Mouse (Mus musculus): ENCODE measurements around the gene Sspn. TPM values are rescaled to one million over a fixed set of nuclear protein-coding genes. Genes with fewer than 3 reads are reported as not detected.

Gene Sspn
- polyA plus RNA-seq (2015; fragmentation: Nextera tagmentation; extraction: Ambion mirVana): 20.9 and 28.7 TPM in 2 replicates

GRCm38 (mm10) chr6:145931341-145931740 is at the start of gene Sspn:
Gene Sspn (plus strand): TSS chr6:145931641.
- ATAC-seq (ENCODE audit: insufficient number of reproducible peaks, low FRiP score, low TSS enrichment, low read depth): no peak
- no peak within 1 kb of the TSS for H3K9ac ChIP-seq
- WGBS: 78% methylated on average over 3 of the region's 3 CpGs
- H3K4me3 ChIP-seq: no peak within 1 kb of the TSS
- no peaks in the 10 kb centered on the region for H3K36me3 ChIP-seq
- H3K4me1 ChIP-seq: peaks cover 15% of the 10 kb centered on the region
- no peak within 1 kb of the TSS for H3K4me2 ChIP-seq
- no peaks in the 10 kb centered on the region for H3K9me3 ChIP-seq
- H3K27ac ChIP-seq: no peak within 1 kb of the TSS
- no peaks in the 10 kb centered on the region for H3K27me3 ChIP-seq

- 65% methylated on average over 1 of the region's 1 CpGs for WGBS
- no peak for ATAC-seq (ENCODE audit: insufficient number of reproducible peaks, low FRiP score, low TSS enrichment, low read depth)
These were observed 48.4 kb upstream of the Sspn start for GRCm38 (mm10) chr6:145883010-145883409.

GRCm38 (mm10) chr6:145883668-145884067 is 47.8 kb upstream of the Sspn start:
- Histone ChIP-seq H3K27me3 (no peaks in the 10 kb centered on the region), H3K4me1 (no peaks in the 10 kb centered on the region), H3K4me3 (no peak overlapping the region), H3K9me3 (no peaks in the 10 kb centered on the region), H3K9ac (no peak overlapping the region), H3K4me2 (no peak overlapping the region), H3K36me3 (no peaks in the 10 kb centered on the region), H3K27ac (no peak overlapping the region)
- WGBS: 69% methylated on average over 4 of the region's 4 CpGs
- ATAC-seq (ENCODE audit: insufficient number of reproducible peaks, low FRiP score, low TSS enrichment, low read depth): no peak

More at GRCm38 (mm10) chr6:145883010-145883409, 48.4 kb upstream of the Sspn start:
- Histone ChIP-seq H3K4me3 (no peak overlapping the region), H3K36me3 (no peaks in the 10 kb centered on the region), H3K4me2 (no peak overlapping the region), H3K27me3 (no peaks in the 10 kb centered on the region), H3K9ac (no peak overlapping the region), H3K4me1 (no peaks in the 10 kb centered on the region), H3K9me3 (no peaks in the 10 kb centered on the region), H3K27ac (no peak overlapping the region)

- no peaks in the 10 kb centered on the region for H3K9me3 ChIP-seq
- no peaks in the 10 kb centered on the region for H3K36me3 ChIP-seq
- no peak overlapping the region for H3K27ac ChIP-seq
- no peak overlapping the region for H3K4me3 ChIP-seq
- no peaks in the 10 kb centered on the region for H3K4me1 ChIP-seq
- no peak overlapping the region for H3K9ac ChIP-seq
- 81% methylated on average over 4 of the region's 4 CpGs for WGBS
- H3K4me2 ChIP-seq: no peak overlapping the region
- ATAC-seq (ENCODE audit: insufficient number of reproducible peaks, low FRiP score, low TSS enrichment, low read depth): no peak
- no peaks in the 10 kb centered on the region for H3K27me3 ChIP-seq
These were observed 46.4 kb upstream of the Sspn start for GRCm38 (mm10) chr6:145885069-145885468.

- Histone ChIP-seq H3K9me3 (no peaks in the 10 kb centered on the region), H3K4me3 (no peak overlapping the region), H3K9ac (no peak overlapping the region), H3K27me3 (no peaks in the 10 kb centered on the region), H3K27ac (no peak overlapping the region), H3K4me1 (no peaks in the 10 kb centered on the region), H3K36me3 (no peaks in the 10 kb centered on the region), H3K4me2 (no peak overlapping the region)
- WGBS: 62% methylated on average over 8 of the region's 8 CpGs
- ATAC-seq (ENCODE audit: insufficient number of reproducible peaks, low FRiP score, low TSS enrichment, low read depth): no peak
These were observed 45.2 kb upstream of the Sspn start for GRCm38 (mm10) chr6:145886277-145886676.

- H3K27ac ChIP-seq: no peak overlapping the region
- ATAC-seq (ENCODE audit: insufficient number of reproducible peaks, low FRiP score, low TSS enrichment, low read depth): no peak
- H3K4me1 ChIP-seq: no peaks in the 10 kb centered on the region
- WGBS: 85% methylated on average over 6 of the region's 6 CpGs
- no peak overlapping the region for H3K4me2 ChIP-seq
- no peaks in the 10 kb centered on the region for H3K36me3 ChIP-seq
- H3K9me3 ChIP-seq: no peaks in the 10 kb centered on the region
- no peak overlapping the region for H3K4me3 ChIP-seq
- H3K27me3 ChIP-seq: no peaks in the 10 kb centered on the region
- H3K9ac ChIP-seq: no peak overlapping the region
These were observed 43.7 kb upstream of the Sspn start for GRCm38 (mm10) chr6:145887719-145888118.

GRCm38 (mm10) chr6:145891951-145892350 is 39.5 kb upstream of the Sspn start:
- 71% methylated on average over 11 of the region's 11 CpGs for WGBS
- Histone ChIP-seq H3K36me3 (no peaks in the 10 kb centered on the region), H3K9ac (no peak overlapping the region), H3K27me3 (no peaks in the 10 kb centered on the region), H3K9me3 (no peaks in the 10 kb centered on the region), H3K4me1 (no peaks in the 10 kb centered on the region; the same call in 1 of the 2 replicates), H3K27ac (no peak overlapping the region), H3K4me2 (no peak overlapping the region), H3K4me3 (no peak overlapping the region)
- no peak for ATAC-seq (ENCODE audit: insufficient number of reproducible peaks, low FRiP score, low TSS enrichment, low read depth)

GRCm38 (mm10) chr6:145892381-145893265 is 38.8 kb upstream of the Sspn start:
- Histone ChIP-seq H3K4me2 (no peak overlapping the region), H3K27me3 (no peaks in the 10 kb centered on the region), H3K4me3 (no peak overlapping the region), H3K9ac (no peak overlapping the region), H3K4me1 (no peaks in the 10 kb centered on the region; the same call in 1 of the 2 replicates), H3K27ac (no peak overlapping the region), H3K9me3 (no peaks in the 10 kb centered on the region), H3K36me3 (no peaks in the 10 kb centered on the region)
- no peak for ATAC-seq (ENCODE audit: insufficient number of reproducible peaks, low FRiP score, low TSS enrichment, low read depth)
- WGBS: 93% methylated on average over 20 of the region's 20 CpGs

- Histone ChIP-seq H3K4me3 (no peak overlapping the region), H3K4me1 (no peaks in the 10 kb centered on the region; the same call in 1 of the 2 replicates), H3K27ac (no peak overlapping the region), H3K27me3 (no peaks in the 10 kb centered on the region), H3K36me3 (no peaks in the 10 kb centered on the region), H3K4me2 (no peak overlapping the region), H3K9me3 (no peaks in the 10 kb centered on the region), H3K9ac (no peak overlapping the region)
- 78% methylated on average over 13 of the region's 13 CpGs for WGBS
- no peak for ATAC-seq (ENCODE audit: insufficient number of reproducible peaks, low FRiP score, low TSS enrichment, low read depth)
These were observed 37.9 kb upstream of the Sspn start for GRCm38 (mm10) chr6:145893366-145894021.

- Histone ChIP-seq H3K9me3 (no peaks in the 10 kb centered on the region), H3K36me3 (no peaks in the 10 kb centered on the region), H3K4me2 (no peak overlapping the region), H3K27ac (no peak overlapping the region; the same call in 1 of the 2 replicates), H3K9ac (no peak overlapping the region), H3K27me3 (no peaks in the 10 kb centered on the region), H3K4me1 (no peaks in the 10 kb centered on the region; the same call in 1 of the 2 replicates), H3K4me3 (no peak overlapping the region)
- WGBS: 47% methylated on average over 8 of the region's 8 CpGs
- no peak for ATAC-seq (ENCODE audit: insufficient number of reproducible peaks, low FRiP score, low TSS enrichment, low read depth)
These were observed 36.6 kb upstream of the Sspn start for GRCm38 (mm10) chr6:145894669-145895342.

GRCm38 (mm10) chr6:145904169-145904568 is 27.3 kb upstream of the Sspn start:
- Histone ChIP-seq H3K4me3 (no peak overlapping the region), H3K27me3 (no peaks in the 10 kb centered on the region), H3K27ac (no peak overlapping the region), H3K4me2 (no peak overlapping the region), H3K4me1 (no peaks in the 10 kb centered on the region), H3K9me3 (no peaks in the 10 kb centered on the region), H3K36me3 (no peaks in the 10 kb centered on the region), H3K9ac (no peak overlapping the region)
- 95% methylated on average over 5 of the region's 5 CpGs for WGBS
- no peak for ATAC-seq (ENCODE audit: insufficient number of reproducible peaks, low FRiP score, low TSS enrichment, low read depth)

GRCm38 (mm10) chr6:145904616-145905015 is 26.8 kb upstream of the Sspn start:
- Histone ChIP-seq H3K36me3 (no peaks in the 10 kb centered on the region), H3K9me3 (no peaks in the 10 kb centered on the region), H3K4me1 (no peaks in the 10 kb centered on the region), H3K27ac (no peak overlapping the region), H3K4me2 (no peak overlapping the region), H3K9ac (no peak overlapping the region), H3K27me3 (no peaks in the 10 kb centered on the region), H3K4me3 (no peak overlapping the region)
- ATAC-seq (ENCODE audit: insufficient number of reproducible peaks, low FRiP score, low TSS enrichment, low read depth): no peak
- 67% methylated on average over 5 of the region's 5 CpGs for WGBS
